Mouse (Mus musculus): ENCODE data around the gene Map4. TPM values are rescaled to one million over a fixed set of nuclear protein-coding genes. Genes with fewer than 3 reads are reported as not detected.
"Not testable (repeated sequence)": the region's sequence is repeated elsewhere in the genome, so short reads cannot be mapped to it uniquely, and the experiment has no call there.

Gene Map4
- polyA plus RNA-seq, 1 experiment = 103 TPM

GRCm38 (mm10) chr9:110062861-110063260 lies 131.6 kb downstream of the Map4 start:
- no peak for DNase-seq (ENCODE audit: low read depth)

GRCm38 (mm10) chr9:110064641-110065040 lies 133.4 kb downstream of the Map4 start:
- DNase-seq (ENCODE audit: low read depth) = no peak

- DNase-seq (ENCODE audit: low read depth) = no peak
These were observed 137.5 kb downstream of the Map4 start for GRCm38 (mm10) chr9:110068745-110069144.

- DNase-seq (ENCODE audit: low read depth) = no peak
These were observed 139.1 kb downstream of the Map4 start for GRCm38 (mm10) chr9:110070358-110070757.

- no peak for DNase-seq (ENCODE audit: low read depth)
These were observed 139.8 kb downstream of the Map4 start for GRCm38 (mm10) chr9:110071011-110071410.

- no peak for DNase-seq (ENCODE audit: low read depth)
These were observed 140.6 kb downstream of the Map4 start for GRCm38 (mm10) chr9:110071843-110072242.

- not testable (repeated sequence) for DNase-seq (ENCODE audit: low read depth)
These were observed 145.2 kb downstream of the Map4 start for GRCm38 (mm10) chr9:110076468-110076867.

GRCm38 (mm10) chr9:110081066-110081465 lies 149.8 kb downstream of the Map4 start:
- DNase-seq (ENCODE audit: low read depth) = no peak

- no peak for DNase-seq (ENCODE audit: low read depth)
These were observed 153.1 kb downstream of the Map4 start for GRCm38 (mm10) chr9:110084201-110084964.

- no peak for DNase-seq (ENCODE audit: low read depth)
These were observed 154.4 kb downstream of the Map4 start for GRCm38 (mm10) chr9:110085693-110086092.

- DNase-seq (ENCODE audit: low read depth) = no peak
These were observed 162.0 kb downstream of the Map4 start for GRCm38 (mm10) chr9:110093303-110093702.

GRCm38 (mm10) chr9:110094761-110095160 lies 163.5 kb downstream of the Map4 start:
- DNase-seq (ENCODE audit: low read depth) = no peak

GRCm38 (mm10) chr9:110097791-110098190 lies 166.5 kb downstream of the Map4 start:
- no peak for DNase-seq (ENCODE audit: low read depth)

- no peak for DNase-seq (ENCODE audit: low read depth)
These were observed 169.7 kb downstream of the Map4 start for GRCm38 (mm10) chr9:110100627-110101600.

GRCm38 (mm10) chr9:110116353-110116976 lies 185.2 kb downstream of the Map4 start:
- no peak for DNase-seq (ENCODE audit: low read depth)

GRCm38 (mm10) chr9:110116977-110117778 lies 185.9 kb downstream of the Map4 start, which contains the start of gene Smarcc1:
TSS of gene Smarcc1 (plus strand) at chr9:110117708.
- peak; percentile 27 for DNase-seq (ENCODE audit: low read depth)

- DNase-seq (ENCODE audit: low read depth) = no peak
These were observed 186.5 kb downstream of the Map4 start, which contains the start of gene Dhx30 for GRCm38 (mm10) chr9:110117779-110118139. TSS of gene Dhx30 (minus strand) at chr9:110117830.

GRCm38 (mm10) chr9:110118249-110118648 lies 187.0 kb downstream of the Map4 start:
- no peak for DNase-seq (ENCODE audit: low read depth)

- DNase-seq (ENCODE audit: low read depth) = no peak
These were observed 190.2 kb downstream of the Map4 start for GRCm38 (mm10) chr9:110121424-110121823.

- no peak for DNase-seq (ENCODE audit: low read depth)
These were observed 192.1 kb downstream of the Map4 start for GRCm38 (mm10) chr9:110123322-110123721.

GRCm38 (mm10) chr9:110124008-110124540 lies 192.8 kb downstream of the Map4 start:
- not testable (repeated sequence) for DNase-seq (ENCODE audit: low read depth)

All from gonadal fat pad, adult 2 months (tissue).